Mouse (Mus musculus): ENCODE measurements at regions not wholly inside any gene's neighbourhood (a gene's known extent, or its start where the extent isn't known, plus 50 kb on each side); places are given as distances from the start of the nearest gene placed in this dataset.

DNA sequence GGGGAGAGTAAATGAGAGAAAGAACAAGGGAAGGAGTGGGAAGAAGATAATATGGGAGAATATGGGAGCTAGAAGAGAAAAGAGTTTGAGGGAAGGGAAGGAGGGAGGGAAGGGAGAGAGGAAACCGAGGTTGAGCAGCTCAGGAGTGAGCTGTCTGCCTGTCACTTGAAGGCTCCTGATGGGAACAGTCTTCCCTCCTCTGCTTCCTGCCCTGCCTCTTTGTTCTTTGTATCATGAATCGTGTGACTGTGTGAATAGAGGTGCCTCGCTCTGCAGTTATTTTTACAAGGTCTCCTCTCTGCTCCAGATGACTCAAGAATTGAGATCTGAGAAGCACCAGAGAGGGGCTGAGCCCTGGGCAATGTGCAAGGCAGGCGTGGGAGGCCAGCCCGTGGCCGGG lies 92.0 kb upstream of the Mrps10 start:
- 64% methylated on average over 6 of the region's 6 CpGs for WGBS
- Histone ChIP-seq H3K4me3 (replicated peaks; ENCODE audit: low read length) (no peak overlapping the region), H3K9ac (replicated peaks; ENCODE audit: low read depth, low read length) (no peak overlapping the region; the same call in 1 of the 2 replicates), H3K4me2 (ENCODE audit: low read length) (no peak overlapping the region), H3K27ac (ENCODE audit: low read length) (peak overlapping the region; percentile 78), H3K9me3 (ENCODE audit: control insufficient read depth, low read length) (no peaks in the 10 kb centered on the region), H3K4me1 (replicated peaks; ENCODE audit: control insufficient read depth, insufficient read depth, low read length) (no peaks in the 10 kb centered on the region), H3K27me3 (replicated peaks; ENCODE audit: control insufficient read depth, insufficient read depth, low read length) (no peaks in the 10 kb centered on the region), H3K36me3 (ENCODE audit: control insufficient read depth, insufficient read depth) (no peaks in the 10 kb centered on the region)
- peak; percentile 78 for ATAC-seq

DNA sequence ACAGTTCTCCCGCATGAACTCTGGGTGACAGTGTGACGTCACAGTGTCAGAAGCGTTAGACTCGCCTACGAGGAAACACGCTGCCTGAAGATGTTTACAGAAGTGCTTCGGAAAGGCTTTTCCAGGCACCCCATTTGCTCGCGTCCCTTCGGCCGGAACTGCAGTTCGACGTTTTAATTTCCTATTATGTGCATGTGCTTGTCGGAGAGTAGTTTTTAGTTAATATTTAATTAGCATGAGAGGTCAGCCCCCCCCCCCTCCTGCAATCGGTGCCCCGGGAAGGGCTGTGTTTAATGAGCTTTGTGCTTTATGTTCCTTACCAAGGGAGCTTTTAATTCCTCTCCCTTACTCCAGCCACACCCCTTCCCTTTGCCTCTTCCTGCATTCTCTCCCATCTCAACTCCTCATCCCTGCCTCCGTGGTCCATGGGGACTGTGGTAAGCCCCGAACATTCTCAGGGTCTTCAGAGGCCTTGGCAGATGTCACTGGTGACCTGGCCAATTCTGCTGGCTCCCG lies 92.8 kb upstream of the Mrps10 start:
- H3K27me3 ChIP-seq (replicated peaks; ENCODE audit: control insufficient read depth, insufficient read depth, low read length): no peaks in the 10 kb centered on the region
- no peaks in the 10 kb centered on the region for H3K9me3 ChIP-seq (ENCODE audit: control insufficient read depth, low read length)
- no peaks in the 10 kb centered on the region for H3K4me1 ChIP-seq (replicated peaks; ENCODE audit: control insufficient read depth, insufficient read depth, low read length)
- H3K4me2 ChIP-seq (ENCODE audit: low read length): no peak overlapping the region
- H3K9ac ChIP-seq (replicated peaks; ENCODE audit: low read depth, low read length): no peak overlapping the region
- 0 out of 2 replicates have a peak overlapping the region, but pooled peaks have one; percentile 3 for H3K27ac ChIP-seq (ENCODE audit: low read length)
- no peaks in the 10 kb centered on the region for H3K36me3 ChIP-seq (ENCODE audit: control insufficient read depth, insufficient read depth)
- no peak overlapping the region for H3K4me3 ChIP-seq (replicated peaks; ENCODE audit: low read length)
- 54% methylated on average over 19 of the region's 19 CpGs for WGBS
- no peak for ATAC-seq

DNA sequence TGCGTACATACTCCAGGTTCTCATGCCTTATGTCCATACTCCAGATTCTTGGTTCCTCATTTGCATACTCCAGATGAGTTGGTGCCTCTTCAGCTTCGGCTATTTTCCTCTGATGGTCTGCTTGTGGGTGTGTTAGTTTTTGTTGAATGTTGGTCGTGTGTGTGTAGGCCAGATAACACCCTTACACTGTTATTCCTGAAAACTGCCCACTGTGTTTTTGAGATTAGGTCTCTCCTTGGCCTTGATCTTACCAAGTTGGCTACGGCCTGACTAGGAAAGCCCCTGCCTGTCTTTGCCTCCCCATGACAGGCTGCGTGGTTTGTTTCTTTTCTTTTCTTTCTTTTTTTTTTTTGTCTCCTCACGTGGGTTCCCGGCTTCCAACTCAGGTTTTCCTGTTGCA lies 95.4 kb upstream of the Mrps10 start:
- no peak overlapping the region for H3K9ac ChIP-seq (replicated peaks; ENCODE audit: low read depth, low read length)
- H3K27me3 ChIP-seq (replicated peaks; ENCODE audit: control insufficient read depth, insufficient read depth, low read length): no peaks in the 10 kb centered on the region
- no peak overlapping the region for H3K4me2 ChIP-seq (ENCODE audit: low read length)
- 92% methylated on average over 7 of the region's 7 CpGs for WGBS
- H3K4me1 ChIP-seq (replicated peaks; ENCODE audit: control insufficient read depth, insufficient read depth, low read length): no peaks in the 10 kb centered on the region
- no peaks in the 10 kb centered on the region for H3K9me3 ChIP-seq (ENCODE audit: control insufficient read depth, low read length)
- no peaks in the 10 kb centered on the region for H3K36me3 ChIP-seq (ENCODE audit: control insufficient read depth, insufficient read depth)
- ATAC-seq: no peak
- H3K4me3 ChIP-seq (replicated peaks; ENCODE audit: low read length): no peak overlapping the region
- H3K27ac ChIP-seq (ENCODE audit: low read length): no peak overlapping the region

DNA sequence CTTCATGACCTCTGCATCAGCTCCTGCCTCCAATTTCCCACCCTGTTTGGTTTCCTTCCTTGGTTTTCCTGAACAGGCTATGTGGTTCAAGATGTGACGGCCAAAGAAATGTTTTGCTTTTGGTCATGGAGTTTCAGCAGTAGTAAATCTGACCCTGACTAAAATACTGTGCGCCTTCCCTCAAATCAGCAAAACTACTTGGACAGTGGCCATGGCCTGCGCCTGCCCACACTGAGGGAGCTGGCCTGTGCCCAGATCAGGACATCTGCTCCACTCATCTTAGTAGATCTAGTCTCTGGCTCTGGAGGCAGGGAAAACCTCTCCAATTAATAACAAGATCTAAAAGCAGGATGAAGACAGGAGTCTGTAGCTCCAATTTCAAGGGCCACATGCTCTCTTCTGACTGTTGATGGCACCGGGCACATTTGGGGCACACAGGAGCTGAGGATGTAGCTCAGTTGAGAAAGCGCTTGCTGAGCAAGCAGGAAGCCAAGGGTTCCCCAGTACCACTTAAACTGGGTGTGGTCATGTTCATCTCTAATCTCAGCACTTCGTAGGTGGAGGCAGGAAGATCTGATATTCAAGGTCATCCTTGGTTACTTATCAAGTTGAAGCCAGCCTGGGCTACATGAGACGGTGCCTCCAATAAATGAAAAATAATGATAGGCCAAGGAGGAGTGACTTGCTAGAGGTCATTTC lies 96.6 kb upstream of the Mrps10 start:
- Histone ChIP-seq H3K4me3 (replicated peaks; ENCODE audit: low read length) (no peak overlapping the region), H3K4me1 (replicated peaks; ENCODE audit: control insufficient read depth, insufficient read depth, low read length) (no peaks in the 10 kb centered on the region), H3K27me3 (replicated peaks; ENCODE audit: control insufficient read depth, insufficient read depth, low read length) (no peaks in the 10 kb centered on the region), H3K4me2 (ENCODE audit: low read length) (no peak overlapping the region), H3K9me3 (ENCODE audit: control insufficient read depth, low read length) (no peaks in the 10 kb centered on the region), H3K9ac (replicated peaks; ENCODE audit: low read depth, low read length) (no peak overlapping the region), H3K27ac (ENCODE audit: low read length) (no peak overlapping the region), H3K36me3 (ENCODE audit: control insufficient read depth, insufficient read depth) (peaks cover 2% of the 10 kb centered on the region; the same call in 1 of the 2 replicates)
- ATAC-seq: no peak
- WGBS: 83% methylated on average over 7 of the region's 7 CpGs

DNA sequence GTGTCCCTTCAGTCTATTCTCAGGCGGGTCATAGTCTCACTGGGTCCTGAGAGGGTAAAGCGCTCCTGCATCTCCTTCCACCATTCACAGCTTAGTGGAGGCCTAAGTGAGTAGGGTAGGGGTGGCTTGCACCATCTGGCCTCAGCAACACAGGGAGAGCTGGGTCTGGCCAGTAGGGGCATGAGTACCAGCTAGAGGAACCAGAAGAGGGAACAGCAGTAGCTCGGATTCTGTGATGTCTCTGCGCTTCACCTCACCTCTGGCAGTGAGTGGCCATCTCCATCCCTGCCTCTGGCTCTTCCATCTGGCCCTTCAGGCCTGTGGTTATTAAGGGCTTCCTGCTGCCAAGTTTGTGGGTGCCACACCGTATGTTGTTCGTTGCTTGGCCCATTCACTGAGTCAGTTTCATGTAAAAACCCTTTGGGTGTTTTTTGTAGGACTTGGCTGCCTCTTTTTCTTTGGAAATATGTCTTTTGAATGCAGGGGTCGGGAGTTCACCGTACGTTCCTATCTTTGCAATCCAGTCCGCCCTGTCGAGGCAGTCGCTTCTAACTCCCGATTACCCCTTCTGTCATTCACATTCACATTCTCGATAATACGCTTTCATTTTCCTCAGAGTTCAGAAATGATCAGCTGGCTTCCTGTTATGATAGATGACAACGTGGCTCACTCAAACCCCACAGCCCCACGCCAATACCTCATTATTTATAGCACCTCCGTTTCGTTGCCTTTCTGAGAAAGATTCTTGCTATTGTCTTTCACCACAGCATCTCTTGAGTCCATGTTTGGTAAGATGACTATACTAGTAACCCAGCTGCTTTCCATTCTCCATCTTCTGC lies 99.4 kb upstream of the Mrps10 start:
- Histone ChIP-seq H3K27me3 (replicated peaks; ENCODE audit: control insufficient read depth, insufficient read depth, low read length) (no peaks in the 10 kb centered on the region), H3K27ac (ENCODE audit: low read length) (no peak overlapping the region), H3K4me1 (replicated peaks; ENCODE audit: control insufficient read depth, insufficient read depth, low read length) (no peaks in the 10 kb centered on the region), H3K4me2 (ENCODE audit: low read length) (no peak overlapping the region), H3K36me3 (ENCODE audit: control insufficient read depth, insufficient read depth) (peaks cover 2% of the 10 kb centered on the region; the same call in 1 of the 2 replicates), H3K9ac (replicated peaks; ENCODE audit: low read depth, low read length) (no peak overlapping the region), H3K9me3 (ENCODE audit: control insufficient read depth, low read length) (no peaks in the 10 kb centered on the region), H3K4me3 (replicated peaks; ENCODE audit: low read length) (no peak overlapping the region)
- ATAC-seq: 0 out of 2 replicates have a peak, but pooled peaks have one; percentile 31
- WGBS: 88% methylated on average over 19 of the region's 19 CpGs

DNA sequence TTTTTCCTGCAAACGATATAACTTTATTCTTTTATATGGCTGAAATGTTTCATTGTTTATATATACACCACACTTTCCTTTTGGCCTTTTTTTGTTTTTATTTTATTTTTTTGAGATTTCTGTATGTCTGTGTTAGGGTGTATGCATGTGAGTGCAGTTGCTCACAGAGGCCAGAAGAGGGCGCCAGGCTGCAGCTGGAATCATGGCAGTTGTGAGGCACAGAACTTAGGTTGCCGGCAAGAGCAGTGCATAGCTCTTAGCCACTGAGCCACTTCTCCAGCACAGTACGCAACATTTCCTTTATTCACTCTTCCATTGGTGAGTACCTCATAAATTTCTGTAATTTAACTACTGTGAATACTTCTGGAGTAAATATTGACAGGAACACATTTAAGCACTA lies 100.8 kb upstream of the Mrps10 start:
- Histone ChIP-seq H3K9ac (replicated peaks; ENCODE audit: low read depth, low read length) (no peak overlapping the region), H3K36me3 (ENCODE audit: control insufficient read depth, insufficient read depth) (peaks cover 2% of the 10 kb centered on the region; the same call in 1 of the 2 replicates), H3K27me3 (replicated peaks; ENCODE audit: control insufficient read depth, insufficient read depth, low read length) (no peaks in the 10 kb centered on the region), H3K4me1 (replicated peaks; ENCODE audit: control insufficient read depth, insufficient read depth, low read length) (no peaks in the 10 kb centered on the region), H3K4me3 (replicated peaks; ENCODE audit: low read length) (no peak overlapping the region), H3K27ac (ENCODE audit: low read length) (no peak overlapping the region), H3K9me3 (ENCODE audit: control insufficient read depth, low read length) (no peaks in the 10 kb centered on the region), H3K4me2 (ENCODE audit: low read length) (no peak overlapping the region)
- 92% methylated on average over 4 of the region's 4 CpGs for WGBS
- no peak for ATAC-seq

DNA sequence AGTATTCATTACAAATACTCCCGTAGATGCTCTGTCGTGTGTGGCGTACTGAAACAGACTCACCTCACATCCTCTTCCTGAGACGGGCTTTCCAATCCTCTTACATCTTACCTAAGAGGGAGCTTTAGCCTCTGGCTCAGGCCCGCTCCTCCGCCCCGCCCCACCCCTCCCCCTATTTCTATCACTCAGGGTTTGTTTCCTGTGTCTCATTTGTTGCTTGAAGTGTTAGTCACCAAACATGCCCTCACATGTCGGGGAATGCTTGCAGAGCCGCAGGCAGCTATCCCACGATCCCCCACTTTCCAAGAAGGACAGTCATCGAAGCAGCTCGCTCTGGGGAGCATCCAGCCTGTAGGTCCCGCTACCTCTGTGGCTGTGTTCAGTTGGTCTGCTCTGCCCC lies 101.6 kb upstream of the Mrps10 start:
- WGBS: 93% methylated on average over 13 of the region's 13 CpGs
- no peaks in the 10 kb centered on the region for H3K4me1 ChIP-seq (replicated peaks; ENCODE audit: control insufficient read depth, insufficient read depth, low read length)
- no peaks in the 10 kb centered on the region for H3K27me3 ChIP-seq (replicated peaks; ENCODE audit: control insufficient read depth, insufficient read depth, low read length)
- ATAC-seq: no peak
- no peak overlapping the region for H3K9ac ChIP-seq (replicated peaks; ENCODE audit: low read depth, low read length)
- H3K9me3 ChIP-seq (ENCODE audit: control insufficient read depth, low read length): no peaks in the 10 kb centered on the region
- H3K27ac ChIP-seq (ENCODE audit: low read length): no peak overlapping the region
- H3K4me3 ChIP-seq (replicated peaks; ENCODE audit: low read length): no peak overlapping the region
- no peak overlapping the region for H3K4me2 ChIP-seq (ENCODE audit: low read length)
- H3K36me3 ChIP-seq (ENCODE audit: control insufficient read depth, insufficient read depth): peaks cover 2% of the 10 kb centered on the region; the same call in 1 of the 2 replicates

DNA sequence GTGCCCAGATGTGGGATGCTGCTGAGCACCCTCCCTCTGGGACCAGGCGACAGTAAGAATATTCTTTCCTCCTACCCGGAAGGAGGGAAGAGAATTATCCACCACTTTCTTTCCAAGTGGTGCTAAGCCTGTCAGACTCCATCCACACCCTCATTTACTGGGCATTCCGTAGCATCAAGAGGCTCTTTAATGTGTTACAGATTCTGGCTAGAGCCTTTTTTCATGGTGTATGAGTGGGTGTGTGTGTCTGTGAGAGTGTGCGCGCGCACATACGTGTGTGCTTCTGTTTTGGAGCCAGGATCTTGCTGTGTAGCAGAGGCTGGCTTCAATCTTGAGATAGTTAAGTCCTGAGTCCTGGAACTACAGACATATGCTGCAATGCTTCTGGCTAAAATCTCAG lies 102.4 kb upstream of the Mrps10 start:
- H3K27me3 ChIP-seq (replicated peaks; ENCODE audit: control insufficient read depth, insufficient read depth, low read length): no peaks in the 10 kb centered on the region
- H3K9ac ChIP-seq (replicated peaks; ENCODE audit: low read depth, low read length): no peak overlapping the region
- no peak for ATAC-seq
- no peaks in the 10 kb centered on the region for H3K9me3 ChIP-seq (ENCODE audit: control insufficient read depth, low read length)
- no peak overlapping the region for H3K4me2 ChIP-seq (ENCODE audit: low read length)
- no peaks in the 10 kb centered on the region for H3K4me1 ChIP-seq (replicated peaks; ENCODE audit: control insufficient read depth, insufficient read depth, low read length)
- peaks cover 2% of the 10 kb centered on the region; the same call in 1 of the 2 replicates for H3K36me3 ChIP-seq (ENCODE audit: control insufficient read depth, insufficient read depth)
- WGBS: 93% methylated on average over 7 of the region's 7 CpGs
- H3K4me3 ChIP-seq (replicated peaks; ENCODE audit: low read length): no peak overlapping the region
- no peak overlapping the region for H3K27ac ChIP-seq (ENCODE audit: low read length)

DNA sequence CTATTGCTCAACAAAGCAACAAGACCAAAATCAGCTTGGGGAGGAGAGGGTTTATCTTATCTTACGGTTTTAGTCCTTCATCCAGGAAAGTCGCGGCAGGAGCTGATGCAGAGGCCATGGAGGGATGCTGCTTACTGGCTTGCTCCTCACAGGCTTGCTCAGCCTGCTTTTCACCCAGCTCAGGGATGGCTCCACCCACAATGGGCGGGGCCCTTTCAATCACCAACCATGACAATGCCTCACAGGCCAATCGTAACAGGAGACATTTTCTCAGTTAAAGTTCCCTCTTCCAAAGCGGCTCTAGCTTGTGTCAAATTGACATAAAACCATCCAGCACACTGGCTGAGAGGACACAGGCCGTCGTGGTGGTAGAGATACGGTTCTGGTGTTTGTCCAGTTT lies 105.7 kb upstream of the Mrps10 start:
- WGBS: 93% methylated on average over 9 of the region's 9 CpGs
- Histone ChIP-seq H3K27ac (ENCODE audit: low read length) (no peak overlapping the region), H3K27me3 (replicated peaks; ENCODE audit: control insufficient read depth, insufficient read depth, low read length) (no peaks in the 10 kb centered on the region), H3K9me3 (ENCODE audit: control insufficient read depth, low read length) (no peaks in the 10 kb centered on the region), H3K4me1 (replicated peaks; ENCODE audit: control insufficient read depth, insufficient read depth, low read length) (no peaks in the 10 kb centered on the region), H3K4me2 (ENCODE audit: low read length) (no peak overlapping the region), H3K4me3 (replicated peaks; ENCODE audit: low read length) (no peak overlapping the region), H3K9ac (replicated peaks; ENCODE audit: low read depth, low read length) (no peak overlapping the region), H3K36me3 (ENCODE audit: control insufficient read depth, insufficient read depth) (peaks cover 2% of the 10 kb centered on the region; the same call in 1 of the 2 replicates)
- no peak for ATAC-seq
